Mouse (Mus musculus) cerebellum, adult 9-11 months (tissue): ENCODE data around the gene Acsm1.
"Not testable (repeated sequence)": the region's sequence is repeated elsewhere in the genome, so short reads cannot be mapped to it uniquely, and the experiment has no call there.

Experiments
- DNase-seq: peaks from one replicate; pipeline ENCODE4 v3.0.0; 2022

Acsm1 gene

GRCm38 (mm10) chr7:119606664-119607076 is at the start of gene Acsm1:
TSS of gene Acsm1 (plus strand) at chr7:119607026.
- DNase-seq = no peak

- no peak for DNase-seq
Measured at GRCm38 (mm10) chr7:119559789-119560451, 46.9 kb upstream of the Acsm1 start.

GRCm38 (mm10) chr7:119560452-119560835 is 46.4 kb upstream of the Acsm1 start:
- no peak for DNase-seq

GRCm38 (mm10) chr7:119561441-119561840 is 45.4 kb upstream of the Acsm1 start:
- DNase-seq = no peak

- DNase-seq = not testable (repeated sequence)
Measured at GRCm38 (mm10) chr7:119562476-119562875, 44.4 kb upstream of the Acsm1 start.

GRCm38 (mm10) chr7:119594530-119595107 is 12.2 kb upstream of the Acsm1 start:
- no peak for DNase-seq

GRCm38 (mm10) chr7:119595306-119595705 is 11.5 kb upstream of the Acsm1 start:
- no peak for DNase-seq

- no peak for DNase-seq
Measured at GRCm38 (mm10) chr7:119596536-119596935, 10.3 kb upstream of the Acsm1 start.

- DNase-seq = no peak
Measured at GRCm38 (mm10) chr7:119601195-119601953, 5.5 kb upstream of the Acsm1 start.

- DNase-seq = no peak
Measured at GRCm38 (mm10) chr7:119601954-119602317, 4.9 kb upstream of the Acsm1 start.

- DNase-seq = no peak
Measured at GRCm38 (mm10) chr7:119604903-119605483, 1.8 kb upstream of the Acsm1 start.

GRCm38 (mm10) chr7:119605926-119606663 is 731 bp upstream of the Acsm1 start:
- DNase-seq = no peak

- DNase-seq = no peak
Measured at GRCm38 (mm10) chr7:119607796-119608515, 1.1 kb downstream of the Acsm1 start.

- DNase-seq = peak; percentile 2
Measured at GRCm38 (mm10) chr7:119616531-119616930, 9.7 kb downstream of the Acsm1 start.

- no peak for DNase-seq
Measured at GRCm38 (mm10) chr7:119617593-119617992, 10.8 kb downstream of the Acsm1 start.

GRCm38 (mm10) chr7:119618209-119618935 is 11.5 kb downstream of the Acsm1 start:
- no peak for DNase-seq

GRCm38 (mm10) chr7:119620157-119620556 is 13.3 kb downstream of the Acsm1 start:
- no peak for DNase-seq

- no peak for DNase-seq
Measured at GRCm38 (mm10) chr7:119638773-119639172, 31.9 kb downstream of the Acsm1 start.

- no peak for DNase-seq
Measured at GRCm38 (mm10) chr7:119642307-119642706, 35.5 kb downstream of the Acsm1 start.

- no peak for DNase-seq
Measured at GRCm38 (mm10) chr7:119667893-119668292, 61.1 kb downstream of the Acsm1 start.

GRCm38 (mm10) chr7:119670395-119670794 is 63.6 kb downstream of the Acsm1 start:
- DNase-seq = no peak

GRCm38 (mm10) chr7:119670925-119671324 is 64.1 kb downstream of the Acsm1 start:
- DNase-seq = no peak
